Comparison of ENCODE assay signal across 16 mouse cellular contexts in the genomic region with DNA sequence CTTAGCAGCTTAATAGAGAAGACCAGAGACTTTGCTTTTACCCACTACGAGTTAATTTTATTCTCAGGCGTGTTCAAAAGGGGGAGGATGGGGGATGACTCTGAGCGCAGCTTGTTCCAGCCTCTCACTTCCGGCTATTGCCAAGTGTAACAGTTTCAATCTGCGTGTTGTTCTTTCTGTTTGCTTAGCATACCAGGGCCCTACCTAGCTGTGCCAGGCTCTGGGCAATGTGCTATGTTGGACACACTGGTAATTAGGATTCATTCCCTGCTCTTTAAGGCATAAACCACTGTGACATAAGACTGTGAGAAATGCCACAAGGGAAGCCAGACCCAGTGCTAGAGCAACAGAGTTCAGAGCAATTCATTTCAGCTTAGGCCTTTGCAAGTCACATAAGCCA. TPM values are rescaled to one million over a fixed set of nuclear protein-coding genes. Genes with fewer than 3 reads are reported as not detected.
DNase-seq lines count a peak whose midpoint lies in the region; ATAC-seq lines count a peak whose summit lies in the region.
"Had no signal": no experiment of that assay in that cellular context is flagged by ENCODE, and none has a peak within 500 bp of the region (broad histone marks: within the 10 kb centered on the region; RNA-seq: fewer than 3 reads in every experiment).

No protein-coding gene starts in this region.

- DNase-seq in heart, adult 9 months (ENCODE audit: low spot score in 2 of 2) = peak; percentile 16 to 22
- DNase-seq in neural tube, embryonic 10.5 days (ENCODE audit: extremely low spot score, low spot score) = no peak
- DNase-seq in layer of hippocampus, adult 8-10 months (ENCODE audit: low spot score in 2 of 2) = peak; percentile 68 to 69
- DNase-seq in cerebellum, adult 9-10 months = no peak
- DNase-seq: cerebellum, adult 18-20 months; embryo, embryonic 11 days; kidney, postnatal 25 days had no signal

- no peak for ATAC-seq in heart, embryonic 11.5 days (replicated peaks; ENCODE audit: insufficient number of reproducible peaks, low FRiP score, low TSS enrichment)
- ATAC-seq in neural tube, embryonic 13.5 days (ENCODE audit: low read depth) = 0 out of 2 replicates have a peak, but pooled peaks have one; percentile 47
- no peak for ATAC-seq in liver, embryonic 12.5 days
- ATAC-seq: inflammation-experienced regulatory T-cells, adult 6 months had no signal

- no peaks in the 10 kb centered on the region for H3K27me3 ChIP-seq in heart, embryonic 11.5 days (ENCODE audit: control insufficient read depth, insufficient read depth, low read length)
- H3K27me3 ChIP-seq in neural tube, embryonic 13.5 days = no peaks in the 10 kb centered on the region
- H3K27me3 ChIP-seq in liver, embryonic 12.5 days (replicated peaks) = no peaks in the 10 kb centered on the region
- H3K27me3 ChIP-seq: limb, embryonic 12.5 days; stomach, embryonic 15.5 days had no signal

- H3K4me1 ChIP-seq in heart, embryonic 11.5 days (ENCODE audit: control insufficient read depth, insufficient read depth, low read length) = peaks cover 4% of the 10 kb centered on the region; the same call in 1 of the 2 replicates
- no peaks in the 10 kb centered on the region for H3K4me1 ChIP-seq in neural tube, embryonic 13.5 days (replicated peaks)
- H3K4me1 ChIP-seq in liver, embryonic 12.5 days = peaks cover 11% of the 10 kb centered on the region
- H3K4me1 ChIP-seq: limb, embryonic 12.5 days; midbrain, embryonic 10.5 days; stomach, embryonic 15.5 days had no signal

- no peak overlapping the region for H3K4me3 ChIP-seq in heart, embryonic 11.5 days (ENCODE audit: low read depth, low read length)
- H3K4me3 ChIP-seq in neural tube, embryonic 13.5 days = no peak overlapping the region
- H3K4me3 ChIP-seq in liver, embryonic 12.5 days = no peak overlapping the region
- H3K4me3 ChIP-seq: erythroblast, embryonic 14.5 days; limb, embryonic 12.5 days; midbrain, embryonic 10.5 days; myocyte; stomach, embryonic 15.5 days had no signal

- 83% methylated on average over 5 of the region's 5 CpGs for WGBS in heart, embryonic 11.5 days (ENCODE audit: insufficient replicate concordance)
- 86% methylated on average over 5 of the region's 5 CpGs for WGBS in neural tube, embryonic 13.5 days
- WGBS in liver, embryonic 12.5 days (ENCODE audit: insufficient replicate concordance) = 86% methylated on average over 5 of the region's 5 CpGs

- H3K9ac ChIP-seq in heart, embryonic 11.5 days (ENCODE audit: low read depth, low read length) = no peak overlapping the region
- H3K9ac ChIP-seq in neural tube, embryonic 13.5 days = no peak overlapping the region
- no peak overlapping the region for H3K9ac ChIP-seq in liver, embryonic 12.5 days
- H3K9ac ChIP-seq: limb, embryonic 12.5 days; stomach, embryonic 15.5 days had no signal

- H3K4me2 ChIP-seq in heart, embryonic 11.5 days = no peak overlapping the region
- H3K4me2 ChIP-seq in neural tube, embryonic 13.5 days = no peak overlapping the region
- no peak overlapping the region for H3K4me2 ChIP-seq in liver, embryonic 12.5 days
- H3K4me2 ChIP-seq: limb, embryonic 12.5 days; stomach, embryonic 15.5 days had no signal

- H3K36me3 ChIP-seq in heart, embryonic 11.5 days (ENCODE audit: control insufficient read depth, insufficient read depth, low read length) = peaks cover 14% of the 10 kb centered on the region
- peaks cover 57% of the 10 kb centered on the region for H3K36me3 ChIP-seq in neural tube, embryonic 13.5 days
- H3K36me3 ChIP-seq in liver, embryonic 12.5 days = peaks cover 74% of the 10 kb centered on the region

- no peak overlapping the region for H3K27ac ChIP-seq in heart, embryonic 11.5 days (ENCODE audit: low read depth, low read length)
- no peak overlapping the region for H3K27ac ChIP-seq in neural tube, embryonic 13.5 days (replicated peaks)
- no peak overlapping the region for H3K27ac ChIP-seq in liver, embryonic 12.5 days
- H3K27ac ChIP-seq: limb, embryonic 12.5 days; midbrain, embryonic 10.5 days; stomach, embryonic 15.5 days had no signal

- no peaks in the 10 kb centered on the region for H3K9me3 ChIP-seq in heart, embryonic 11.5 days (replicated peaks; ENCODE audit: control insufficient read depth, low read length)
- H3K9me3 ChIP-seq in neural tube, embryonic 13.5 days = no peaks in the 10 kb centered on the region
- no peaks in the 10 kb centered on the region for H3K9me3 ChIP-seq in liver, embryonic 12.5 days (replicated peaks)
- H3K9me3 ChIP-seq: limb, embryonic 12.5 days; midbrain, embryonic 10.5 days; stomach, embryonic 15.5 days had no signal

RNA-seq across cellular contexts. Expression of a gene that starts 16.2 kb away (rescaled TPM):
- polyA plus RNA-seq in heart, embryonic 11.5 days (2014; fragmentation: Nextera tagmentation; extraction: Ambion mirVana) = 26.5 and 27.0 TPM in 2 replicates
- polyA plus RNA-seq in neural tube, embryonic 13.5 days (2015; fragmentation: Nextera tagmentation; extraction: Ambion mirVana) = 41.9 and 44.8 TPM in 2 replicates
- 10 to 100 TPM; 35.7 to 39.3 (median 37.2) TPM for total RNA-seq in layer of hippocampus, adult 8-10 months (2022)
- 20.9 and 22.6 TPM in 2 replicates for polyA plus RNA-seq in liver, embryonic 12.5 days (2016; fragmentation: Nextera tagmentation; extraction: Ambion mirVana)

RNA-seq across cellular contexts. Expression of a gene that starts 49.9 kb away (rescaled TPM):
- 70.5 and 76.3 TPM in 2 replicates for polyA plus RNA-seq in heart, embryonic 11.5 days (2014; fragmentation: Nextera tagmentation; extraction: Ambion mirVana)
- 201 and 209 TPM in 2 replicates for polyA plus RNA-seq in neural tube, embryonic 13.5 days (2015; fragmentation: Nextera tagmentation; extraction: Ambion mirVana)
- 100 to 1,000 TPM; 180 to 193 (median 189) TPM for total RNA-seq in layer of hippocampus, adult 8-10 months (2022)
- polyA plus RNA-seq in liver, embryonic 12.5 days (2016; fragmentation: Nextera tagmentation; extraction: Ambion mirVana) = 24.5 and 28.7 TPM in 2 replicates

Comparison
In these comparisons a context has a peak if more than half of its experiments do, and no peak if none do; other contexts are left out.
1. DNase-seq: peak in heart, adult 9 months (2 of 2) and layer of hippocampus, adult 8-10 months (2 of 2); none in neural tube, embryonic 10.5 days (single experiment) and cerebellum, adult 9-10 months (single experiment).